Mouse (Mus musculus) liver, adult 2 months (tissue): ENCODE results near the gene Tgfbr3.

Experiments used
- CTCF ChIP-seq: fragments of 200-500 bp; IDR thresholded peaks from 2 replicates; pipeline ENCODE4 v1.5.1; 2011; ENCODE audit warnings: low read depth, low read length, control low read depth
- POLR2A ChIP-seq: fragments of 200-500 bp; IDR thresholded peaks from 2 replicates; pipeline ENCODE4 v1.6.1; 2011; ENCODE audit warnings: low read length, control low read depth; ENCODE audit not compliant: insufficient read depth; ENCODE audit errors: extremely low read depth

GRCm38 (mm10) chr5:107224820-107225417, 64.5 kb downstream of the Tgfbr3 start:
- TF ChIP-seq CTCF (no peak), POLR2A (no peak)
